Mouse (Mus musculus) erythroblast, embryonic 14.5 days (primary cell): ENCODE data around the gene Ankrd65.

Experiments
- GATA1 ChIP-seq: IDR thresholded peaks from 2 replicates; pipeline ENCODE4 v1.6.1; 2012; ENCODE audit warnings: low read length, inconsistent platforms, mixed read lengths
- TAL1 ChIP-seq: IDR thresholded peaks from 3 replicates; pipeline ENCODE4 v1.6.1; 2012; ENCODE audit warnings: low read length, inconsistent platforms, mixed read lengths

GRCm38 (mm10) chr4:155803340-155804041 lies 13.3 kb downstream of the Ankrd65 start:
- TF ChIP-seq GATA1 = no peak
- TF ChIP-seq TAL1 = no peak
